Mouse (Mus musculus) C2C12 (cell line): ENCODE results near the gene Stambpl1. TPM values are rescaled to one million over a fixed set of nuclear protein-coding genes. Genes with fewer than 3 reads are reported as not detected.

Experiments
- H3K27me3 ChIP-seq: one replicate; pipeline ENCODE4 v1.6.1; 2011; ENCODE audit not compliant: control insufficient read depth, insufficient read depth, insufficient read length
- H3K36me3 ChIP-seq: one replicate; pipeline ENCODE4 v1.6.1; 2011; ENCODE audit not compliant: control insufficient read depth, insufficient read depth
- H3K4me3 ChIP-seq: one replicate; pipeline ENCODE4 v1.5.1; 2011; ENCODE audit warnings: mild to moderate bottlenecking, control low read depth; ENCODE audit not compliant: poor library complexity, insufficient read depth, severe bottlenecking
- H3K79me2 ChIP-seq: one replicate; pipeline ENCODE4 v1.6.1; 2011; ENCODE audit not compliant: control insufficient read depth, insufficient read depth
- H3K79me3 ChIP-seq: one replicate; pipeline ENCODE4 v1.6.1; 2011; ENCODE audit warnings: low read depth, control low read depth
- H3ac ChIP-seq: one replicate; pipeline ENCODE3; 2011; ENCODE audit warnings: low read depth; ENCODE audit not compliant: control insufficient read depth, insufficient read length
- CEBPB ChIP-seq: IDR thresholded peaks from one replicate; pipeline ENCODE4 v1.6.1; 2011; ENCODE audit warnings: low read depth, mild to moderate bottlenecking, control low read depth, moderate library complexity
- CTCF ChIP-seq: IDR thresholded peaks from one replicate; pipeline ENCODE4 v1.5.1; 2011; ENCODE audit not compliant: control insufficient read depth, insufficient read depth, insufficient read length
- FOSL1 ChIP-seq: IDR thresholded peaks from one replicate; pipeline ENCODE4 v1.8.0; 2011; ENCODE audit warnings: mild to moderate bottlenecking, low read length; ENCODE audit not compliant: poor library complexity, insufficient read depth, severe bottlenecking
- MAX ChIP-seq: IDR thresholded peaks from one replicate; pipeline ENCODE4 v1.6.1; 2011; ENCODE audit warnings: mild to moderate bottlenecking, control low read depth
- MYOD1 ChIP-seq: IDR thresholded peaks from one replicate; pipeline ENCODE4 v1.6.1; 2011; ENCODE audit warnings: low read depth; ENCODE audit not compliant: control insufficient read depth, insufficient read length
- MYOG ChIP-seq: IDR thresholded peaks from one replicate; pipeline ENCODE4 v1.6.1; 2011; ENCODE audit not compliant: control insufficient read depth, insufficient read length; ENCODE audit errors: extremely low read depth
- USF1 ChIP-seq: IDR thresholded peaks from one replicate; pipeline ENCODE4 v1.6.1; 2011; ENCODE audit warnings: low read depth, mild to moderate bottlenecking, control low read depth, moderate library complexity
- long read RNA-seq, 2 experiments: library from polyadenylated mRNA; unstranded; transcript quantifications; one replicate each; pipeline ENCODE4 v2.0.0; 2019 to 2020
- polyA plus RNA-seq: library from polyadenylated mRNA; unstranded; fragments of >200 nt; fragmentation: generic; extraction: Trizol; gene quantifications from one replicate; pipeline ENCODE4 v1.2.1, GENCODE M21; 2012; ENCODE audit warnings: missing spikeins

Stambpl1 gene
- polyA plus RNA-seq, result 19.0 TPM
- long read RNA-seq, experiment 1, transcript Stambpl1-201 (11 exons, 2,024 nt), result major isoform, 5 of 22 reads
- long read RNA-seq, experiment 1, partial matches to known transcripts, result 5 of 22 reads
- long read RNA-seq, experiment 1, other reads (novel, unspliced or antisense), result 12 of 22 reads
- long read RNA-seq, experiment 2, transcript Stambpl1-201 (11 exons, 2,024 nt), result major isoform, 36 of 83 reads
- long read RNA-seq, experiment 2, partial matches to known transcripts, result 0 of 83 reads
- long read RNA-seq, experiment 2, other reads (novel, unspliced or antisense), result 47 of 83 reads

- H3K27me3 ChIP-seq, result no peaks in the 10 kb centered on the region
Observed at GRCm38 (mm10) chr19:34192008-34192963, at the start of gene Stambpl1. Gene Stambpl1 (plus strand): TSS chr19:34192229.

GRCm38 (mm10) chr19:34148421-34148820 is 43.6 kb upstream of the Stambpl1 start:
- H3K36me3 ChIP-seq, result no peaks in the 10 kb centered on the region
- no peaks in the 10 kb centered on the region for H3K79me3 ChIP-seq
- TF ChIP-seq MYOD1 (no peak), MYOG (no peak), CEBPB (no peak), MAX (no peak), USF1 (no peak), FOSL1 (no peak), CTCF (no peak)
- H3K79me2 ChIP-seq, result no peaks in the 10 kb centered on the region
- H3K27me3 ChIP-seq, result no peaks in the 10 kb centered on the region
- H3K4me3 ChIP-seq, result no peak overlapping the region
- H3ac ChIP-seq, result no peak overlapping the region

More at GRCm38 (mm10) chr19:34192008-34192963, at the start of gene Stambpl1:
- Histone ChIP-seq H3K36me3 (no peaks in the 10 kb centered on the region), H3ac (peak within 1 kb of the TSS; percentile 71), H3K4me3 (peak within 1 kb of the TSS; percentile 67), H3K79me2 (peaks cover 53% of the 10 kb centered on the region), H3K79me3 (peaks cover 32% of the 10 kb centered on the region)
- TF ChIP-seq MAX, result peak; percentile 61
- TF ChIP-seq MYOD1, result no peak
- no peak for TF ChIP-seq CEBPB
- no peak for TF ChIP-seq CTCF
- TF ChIP-seq FOSL1, result no peak
- peak; percentile 57 for TF ChIP-seq USF1
- TF ChIP-seq MYOG, result no peak

GRCm38 (mm10) chr19:34151909-34152308 is 40.1 kb upstream of the Stambpl1 start:
- H3K4me3 ChIP-seq, result no peak overlapping the region
- no peaks in the 10 kb centered on the region for H3K79me2 ChIP-seq
- no peaks in the 10 kb centered on the region for H3K36me3 ChIP-seq
- H3ac ChIP-seq, result no peak overlapping the region
- H3K79me3 ChIP-seq, result no peaks in the 10 kb centered on the region
- TF ChIP-seq MYOG (no peak), FOSL1 (no peak), CTCF (peak; percentile 46)
- H3K27me3 ChIP-seq, result no peaks in the 10 kb centered on the region

GRCm38 (mm10) chr19:34153263-34154144 is 38.5 kb upstream of the Stambpl1 start:
- Histone ChIP-seq H3ac (no peak overlapping the region), H3K27me3 (no peaks in the 10 kb centered on the region), H3K36me3 (no peaks in the 10 kb centered on the region), H3K79me3 (no peaks in the 10 kb centered on the region), H3K79me2 (no peaks in the 10 kb centered on the region), H3K4me3 (no peak overlapping the region)
- TF ChIP-seq MAX (no peak), USF1 (no peak), CTCF (no peak), MYOG (no peak), MYOD1 (no peak), FOSL1 (no peak), CEBPB (no peak)

GRCm38 (mm10) chr19:34162693-34163092 is 29.3 kb upstream of the Stambpl1 start:
- H3K27me3 ChIP-seq, result no peaks in the 10 kb centered on the region
- TF ChIP-seq USF1 (no peak), MYOG (no peak), CTCF (no peak), MYOD1 (no peak), CEBPB (no peak), MAX (no peak), FOSL1 (no peak)
- H3ac ChIP-seq, result no peak overlapping the region
- no peaks in the 10 kb centered on the region for H3K36me3 ChIP-seq
- no peaks in the 10 kb centered on the region for H3K79me3 ChIP-seq
- no peaks in the 10 kb centered on the region for H3K79me2 ChIP-seq
- no peak overlapping the region for H3K4me3 ChIP-seq
